Mouse (Mus musculus) limb, embryonic 14.5 days (tissue): ENCODE measurements at regions not wholly inside any gene's neighbourhood (a gene's known extent, or its start where the extent isn't known, plus 50 kb on each side); places are given as distances from the start of the nearest gene placed in this dataset.
A peak's percentile ranks its signal among the peaks of the same experiment; 100 is the strongest.

Experiments used
- ATAC-seq: fragments of 200-750 bp; cut with Nextera tagmentation; 2 replicates; pipeline ENCODE4 v1.8.0; 2017; ENCODE audit warnings: low read depth, moderate number of reproducible peaks, moderate TSS enrichment; ENCODE audit not compliant: low FRiP score
- DNase-seq: peaks from one replicate; pipeline ENCODE4 v3.0.0-alpha.2; 2015; ENCODE audit warnings: low spot score
- H3K27ac ChIP-seq: fragments of 300-500 bp; sonication (generic); replicated peaks from 2 replicates; pipeline ENCODE4 v1.5.1; 2014; ENCODE audit warnings: low read depth, mild to moderate bottlenecking, low read length, moderate library complexity, mixed read lengths
- H3K27me3 ChIP-seq: fragments of 300-500 bp; sonication (generic); 2 replicates; pipeline ENCODE4 v1.6.1; 2014; ENCODE audit warnings: low read length, mixed read lengths; ENCODE audit not compliant: control insufficient read depth, insufficient read depth
- H3K36me3 ChIP-seq: fragments of 300-500 bp; sonication (generic); 2 replicates; pipeline ENCODE4 v1.6.1; 2014; ENCODE audit warnings: mild to moderate bottlenecking, low read length, moderate library complexity, mixed read lengths; ENCODE audit not compliant: control insufficient read depth, insufficient read depth
- H3K4me1 ChIP-seq: fragments of 300-500 bp; sonication (generic); 2 replicates; pipeline ENCODE4 v1.6.1; 2014; ENCODE audit warnings: antibody characterized with exemption, low read length, mixed read lengths; ENCODE audit not compliant: control insufficient read depth, insufficient read depth
- H3K4me2 ChIP-seq: fragments of 300-500 bp; sonication (generic); replicated peaks from 2 replicates; pipeline ENCODE4 v1.6.1; 2014; ENCODE audit warnings: low read depth, mild to moderate bottlenecking, low read length, moderate library complexity; ENCODE audit not compliant: severe bottlenecking
- H3K4me3 ChIP-seq: fragments of 300-500 bp; sonication (generic); replicated peaks from 2 replicates; pipeline ENCODE4 v1.5.1; 2014; ENCODE audit warnings: low read length
- H3K9ac ChIP-seq: fragments of 300-500 bp; sonication (generic); 2 replicates; pipeline ENCODE4 v1.6.1; 2014; ENCODE audit warnings: mild to moderate bottlenecking, low read depth, low read length, moderate library complexity; ENCODE audit not compliant: severe bottlenecking
- H3K9me3 ChIP-seq: fragments of 300-500 bp; sonication (generic); 2 replicates; pipeline ENCODE4 v1.6.1; 2016; ENCODE audit warnings: low read length; ENCODE audit not compliant: control insufficient read depth
- POLR2A ChIP-seq: fragments of 200-500 bp; IDR thresholded peaks from 2 replicates; pipeline ENCODE4 v1.8.0; 2012; ENCODE audit warnings: inconsistent platforms, mild to moderate bottlenecking, moderate library complexity, borderline replicate concordance; ENCODE audit not compliant: insufficient read depth, insufficient read length; ENCODE audit errors: extremely low read depth
- WGBS: fragments of 180-500 bp; shearing (Covaris S2); extraction: QIAGEN DNeasy Blood & Tissue Kit; methylation state at CpG from one replicate; pipeline ENCODE4 v1.1.7; 2014; 5-methylcytosine and 5-hydroxymethylcytosine counted together

- Histone ChIP-seq H3K36me3 (no peaks in the 10 kb centered on the region), H3K9me3 (no peaks in the 10 kb centered on the region), H3K9ac (no peak overlapping the region), H3K27me3 (no peaks in the 10 kb centered on the region), H3K4me2 (no peak overlapping the region), H3K4me3 (no peak overlapping the region), H3K4me1 (no peaks in the 10 kb centered on the region), H3K27ac (no peak overlapping the region)
- 84% methylated on average over 4 of the region's 4 CpGs for WGBS
- DNase-seq = no peak
- TF ChIP-seq POLR2A = no peak
- no peak for ATAC-seq
Measured at GRCm38 (mm10) chr12:25871816-25872215, 543.2 kb downstream of the Rnf144a start.

DNA sequence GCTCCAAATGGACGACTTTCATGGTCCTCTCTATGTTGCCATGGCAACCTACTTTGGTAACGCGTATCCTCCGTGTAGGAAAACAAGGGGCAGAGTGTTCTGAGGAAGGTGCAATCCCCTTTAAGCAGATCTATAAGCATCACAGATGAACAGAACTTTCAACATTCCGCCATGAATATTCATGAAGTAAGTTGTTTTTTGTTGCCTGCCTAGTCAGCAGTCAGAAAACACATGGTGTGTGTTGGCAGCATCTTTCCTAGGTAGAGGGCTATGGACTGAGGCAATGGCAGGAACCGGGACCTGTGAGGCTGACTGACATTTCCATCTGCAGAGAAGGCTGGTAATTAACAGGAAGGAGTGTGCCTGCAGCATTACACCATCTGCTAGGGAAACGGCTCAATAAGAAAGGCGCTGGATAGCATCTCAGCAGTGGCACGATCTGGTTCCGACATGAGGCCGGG is 544.0 kb downstream of the Rnf144a start:
- no peaks in the 10 kb centered on the region for H3K9me3 ChIP-seq
- H3K27me3 ChIP-seq = no peaks in the 10 kb centered on the region
- DNase-seq = no peak
- no peak for ATAC-seq
- no peak overlapping the region for H3K4me3 ChIP-seq
- 36% methylated on average over 11 of the region's 11 CpGs for WGBS
- TF ChIP-seq POLR2A = no peak
- H3K36me3 ChIP-seq = no peaks in the 10 kb centered on the region
- H3K27ac ChIP-seq = no peak overlapping the region
- H3K9ac ChIP-seq = no peak overlapping the region
- no peaks in the 10 kb centered on the region for H3K4me1 ChIP-seq
- H3K4me2 ChIP-seq = no peak overlapping the region

GRCm38 (mm10) chr12:25869846-25870245 is 545.2 kb downstream of the Rnf144a start:
- no peaks in the 10 kb centered on the region for H3K4me1 ChIP-seq
- no peaks in the 10 kb centered on the region for H3K36me3 ChIP-seq
- DNase-seq (no peak), ATAC-seq (no peak)
- H3K27ac ChIP-seq = no peak overlapping the region
- H3K27me3 ChIP-seq = no peaks in the 10 kb centered on the region
- no peak overlapping the region for H3K9ac ChIP-seq
- no peak overlapping the region for H3K4me3 ChIP-seq
- H3K4me2 ChIP-seq = no peak overlapping the region
- no peaks in the 10 kb centered on the region for H3K9me3 ChIP-seq
- no peak for TF ChIP-seq POLR2A

- Histone ChIP-seq H3K4me1 (no peaks in the 10 kb centered on the region), H3K9me3 (no peaks in the 10 kb centered on the region), H3K4me3 (no peak overlapping the region), H3K27ac (no peak overlapping the region), H3K4me2 (no peak overlapping the region), H3K27me3 (no peaks in the 10 kb centered on the region), H3K9ac (no peak overlapping the region), H3K36me3 (no peaks in the 10 kb centered on the region)
- ATAC-seq = no peak
- peak; percentile 32 for DNase-seq
- no peak for TF ChIP-seq POLR2A
- WGBS = 70% methylated on average over 3 of the region's 3 CpGs
Measured at GRCm38 (mm10) chr12:25865063-25865462, 550.0 kb downstream of the Rnf144a start.

DNA sequence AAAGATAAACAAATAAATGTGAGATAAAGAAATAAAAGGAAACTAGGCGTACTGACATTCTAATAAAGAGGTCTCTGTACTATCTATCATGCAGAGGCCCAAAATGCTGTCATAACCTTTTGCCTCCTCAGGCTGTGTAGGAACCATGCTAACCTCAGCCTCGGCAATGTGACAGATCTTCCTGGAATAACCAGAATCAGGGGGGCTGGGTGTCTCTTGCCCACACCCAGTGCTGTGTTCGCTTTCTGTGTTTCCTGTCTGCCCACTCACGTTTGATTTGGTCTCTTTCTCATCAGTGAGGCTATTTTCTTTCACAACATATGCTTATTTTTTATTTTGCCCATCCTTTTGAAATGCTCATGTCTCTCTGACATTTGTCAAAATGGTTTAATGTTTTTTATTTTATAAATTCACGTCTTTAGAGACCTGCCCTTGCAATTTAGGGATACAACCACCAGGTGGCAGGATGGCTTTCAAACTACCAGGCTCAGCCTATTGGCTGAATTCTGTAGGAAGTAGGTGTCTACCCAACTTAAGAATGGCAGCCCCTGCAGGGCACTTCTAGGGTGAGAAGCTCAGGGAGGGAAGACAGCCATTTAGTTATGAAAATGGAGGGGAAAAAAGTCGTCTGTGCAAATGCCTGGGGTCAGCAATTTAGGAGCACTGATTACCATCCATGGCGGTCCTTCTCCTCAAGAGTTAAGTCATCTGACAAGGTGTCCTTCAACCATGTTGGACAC is 550.8 kb downstream of the Rnf144a start:
- Histone ChIP-seq H3K27me3 (no peaks in the 10 kb centered on the region), H3K9me3 (no peaks in the 10 kb centered on the region), H3K4me3 (no peak overlapping the region), H3K36me3 (no peaks in the 10 kb centered on the region), H3K4me2 (no peak overlapping the region), H3K9ac (no peak overlapping the region), H3K4me1 (no peaks in the 10 kb centered on the region), H3K27ac (no peak overlapping the region)
- no peak for DNase-seq
- 73% methylated on average over 7 of the region's 7 CpGs for WGBS
- ATAC-seq = no peak
- TF ChIP-seq POLR2A = no peak

GRCm38 (mm10) chr12:25861100-25861499 is 554.0 kb downstream of the Rnf144a start:
- WGBS = 91% methylated on average over 3 of the region's 3 CpGs
- H3K4me3 ChIP-seq = no peak overlapping the region
- H3K27me3 ChIP-seq = no peaks in the 10 kb centered on the region
- H3K9ac ChIP-seq = no peak overlapping the region
- no peak overlapping the region for H3K4me2 ChIP-seq
- H3K36me3 ChIP-seq = no peaks in the 10 kb centered on the region
- ATAC-seq (no peak), DNase-seq (no peak)
- no peak overlapping the region for H3K27ac ChIP-seq
- no peaks in the 10 kb centered on the region for H3K9me3 ChIP-seq
- TF ChIP-seq POLR2A = no peak
- H3K4me1 ChIP-seq = no peaks in the 10 kb centered on the region; the same call in 1 of the 2 replicates
